Mouse (Mus musculus) forebrain, embryonic 14.5 days (tissue): ENCODE measurements around the gene Gorasp1. TPM values are rescaled to one million over a fixed set of nuclear protein-coding genes. Genes with fewer than 3 reads are reported as not detected.

ENCODE experiments used
- polyA plus RNA-seq: library from polyadenylated mRNA; unstranded; fragments of >200 nt; fragmentation: Nextera tagmentation; extraction: Ambion mirVana; gene quantifications from 2 replicates; pipeline ENCODE4 v1.2.1, GENCODE M21; 2014

The Gorasp1 gene
- polyA plus RNA-seq, 1 experiment from 2014 or later: 23.7 TPM

Other genes starting within 250 kb of the Gorasp1 start
- 0.11 and 0.16 TPM in 2 replicates for gene Scn10a, start 218.2 kb downstream of the Gorasp1 start, polyA plus RNA-seq
- gene Scn11a, start 112.1 kb downstream of the Gorasp1 start, polyA plus RNA-seq: 0.14 and 0.15 TPM in 2 replicates
- gene Wdr48, start 42.7 kb downstream of the Gorasp1 start, polyA plus RNA-seq: 77.3 TPM in 2 replicates
- 0.29 and 0.74 TPM in 2 replicates for gene Ttc21a, start within 50 bp of the Gorasp1 start, polyA plus RNA-seq
- 1.1 and 1.4 TPM in 2 replicates for gene Csrnp1, start 47.1 kb upstream of the Gorasp1 start, polyA plus RNA-seq
- not detected in 2 replicates for gene Xirp1, start 86.0 kb upstream of the Gorasp1 start, polyA plus RNA-seq
- gene Cx3cr1, start 132.3 kb upstream of the Gorasp1 start, polyA plus RNA-seq: 2.5 and 3.9 TPM in 2 replicates
- not detected in 2 replicates for gene Ccr8, start 154.5 kb upstream of the Gorasp1 start, polyA plus RNA-seq
- gene Slc25a38, start 172.8 kb upstream of the Gorasp1 start, polyA plus RNA-seq: 38.6 and 42.4 TPM in 2 replicates
- 1,255 and 1,755 TPM in 2 replicates for gene Rpsa, start 190.1 kb upstream of the Gorasp1 start, polyA plus RNA-seq
- 0.17 and 0.20 TPM in 2 replicates for gene Mobp, start 212.1 kb upstream of the Gorasp1 start, polyA plus RNA-seq